Mouse (Mus musculus) thymus, adult 2 months (tissue): ENCODE results near the gene Col4a4. TPM values are rescaled to one million over a fixed set of nuclear protein-coding genes. Genes with fewer than 3 reads are reported as not detected.

Source experiments
- DNase-seq: peaks from one replicate; pipeline ENCODE4 v3.0.0; 2021
- H3K27ac ChIP-seq: fragments of 200-500 bp; 2 replicates; pipeline ENCODE4 v1.5.1; 2012; ENCODE audit warnings: low read length, control low read depth; ENCODE audit not compliant: control insufficient read depth, insufficient read depth
- H3K27me3 ChIP-seq: fragments of 200-500 bp; 2 replicates; pipeline ENCODE4 v1.6.1; 2012; ENCODE audit warnings: mild to moderate bottlenecking, low read length, moderate library complexity, mixed read lengths; ENCODE audit not compliant: control insufficient read depth, insufficient read depth
- H3K36me3 ChIP-seq: fragments of 200-500 bp; 2 replicates; pipeline ENCODE4 v1.6.1; 2012; ENCODE audit warnings: mild to moderate bottlenecking, low read length, moderate library complexity; ENCODE audit not compliant: control insufficient read depth, insufficient read depth
- H3K4me1 ChIP-seq: fragments of 200-500 bp; replicated peaks from 2 replicates; pipeline ENCODE4 v1.6.1; 2012; ENCODE audit warnings: low read length; ENCODE audit not compliant: control insufficient read depth, insufficient read depth
- H3K4me3 ChIP-seq: fragments of 200-500 bp; 2 replicates; pipeline ENCODE4 v1.5.1; 2012; ENCODE audit warnings: mild to moderate bottlenecking, low read length, control low read depth, moderate library complexity; ENCODE audit not compliant: control insufficient read depth, insufficient read depth
- CTCF ChIP-seq: fragments of 200-500 bp; IDR thresholded peaks from 2 replicates; pipeline ENCODE4 v1.5.1; 2012; ENCODE audit warnings: mild to moderate bottlenecking, control low read depth, low read length, moderate library complexity, borderline replicate concordance; ENCODE audit not compliant: control insufficient read depth, poor library complexity, insufficient read depth; ENCODE audit errors: extremely low read depth
- POLR2A ChIP-seq: fragments of 200-500 bp; IDR thresholded peaks from 2 replicates; pipeline ENCODE4 v1.6.1; 2012; ENCODE audit warnings: mild to moderate bottlenecking, low read length, control low read depth, moderate library complexity; ENCODE audit not compliant: control insufficient read depth, poor library complexity, insufficient read depth; ENCODE audit errors: extremely low read depth
- WGBS: fragments of 180-500 bp; shearing (Covaris S2); methylation state at CpG from one replicate; pipeline ENCODE4 v1.1.7; 2018; 5-methylcytosine and 5-hydroxymethylcytosine counted together
- polyA plus RNA-seq: library from polyadenylated mRNA; depleted of rRNA; stranded (reverse); fragments of >200 nt; gene quantifications from 2 replicates; pipeline ENCODE4 v1.2.3, GENCODE M21; 2012; rRNA removed

Col4a4 gene
- polyA plus RNA-seq, 1 experiment, result 0.23 TPM

DNA sequence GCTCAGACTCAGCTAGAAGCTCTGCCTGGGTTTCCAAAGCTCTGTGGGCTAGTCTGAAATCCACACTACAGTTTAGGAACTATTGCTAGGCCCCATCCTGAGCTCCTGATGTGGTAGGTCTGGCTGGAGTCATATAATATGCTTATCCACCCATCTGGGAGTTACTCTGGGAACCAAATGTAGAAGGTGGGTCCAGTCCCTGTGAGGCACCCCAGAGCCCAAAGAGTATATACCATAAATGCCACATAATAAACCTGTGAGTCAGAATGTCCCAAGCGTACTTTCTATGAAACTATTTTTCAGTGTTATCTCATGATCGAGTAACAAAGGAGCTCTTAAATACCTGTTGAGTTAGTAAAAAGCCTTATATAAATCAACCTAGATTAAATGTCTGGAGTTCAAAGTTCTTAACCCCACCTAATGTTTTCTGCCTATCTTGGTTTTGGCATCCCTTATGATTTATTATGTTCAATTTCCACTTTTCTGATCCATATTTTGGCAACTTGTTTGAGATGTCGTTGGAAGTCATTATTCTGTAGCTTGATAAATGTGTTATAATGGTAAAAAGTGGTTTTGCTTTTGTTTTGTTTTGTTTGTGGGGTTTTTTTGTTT, 172.1 kb downstream of the Col4a4 start:
- Histone ChIP-seq H3K4me1 (no peaks in the 10 kb centered on the region), H3K4me3 (no peak overlapping the region), H3K27me3 (no peaks in the 10 kb centered on the region), H3K36me3 (no peaks in the 10 kb centered on the region), H3K27ac (no peak overlapping the region)
- DNase-seq, result no peak
- WGBS, result 96% methylated on average over 3 of the region's 3 CpGs
- no peak for TF ChIP-seq POLR2A
- no peak for TF ChIP-seq CTCF

- Histone ChIP-seq H3K36me3 (no peaks in the 10 kb centered on the region), H3K4me1 (no peaks in the 10 kb centered on the region), H3K27me3 (no peaks in the 10 kb centered on the region), H3K27ac (no peak overlapping the region), H3K4me3 (no peak overlapping the region)
- DNase-seq, result no peak
- TF ChIP-seq POLR2A, result no peak
- no peak for TF ChIP-seq CTCF
- 90% methylated on average over 4 of the region's 4 CpGs for WGBS
Measured at GRCm38 (mm10) chr1:82412085-82412484, 174.6 kb downstream of the Col4a4 start.

GRCm38 (mm10) chr1:82411521-82411920, 175.1 kb downstream of the Col4a4 start:
- Histone ChIP-seq H3K4me3 (no peak overlapping the region), H3K27ac (no peak overlapping the region), H3K36me3 (no peaks in the 10 kb centered on the region), H3K27me3 (no peaks in the 10 kb centered on the region), H3K4me1 (no peaks in the 10 kb centered on the region)
- TF ChIP-seq POLR2A, result no peak
- no peak for TF ChIP-seq CTCF
- no peak for DNase-seq
- 94% methylated on average over 5 of the region's 5 CpGs for WGBS

DNA sequence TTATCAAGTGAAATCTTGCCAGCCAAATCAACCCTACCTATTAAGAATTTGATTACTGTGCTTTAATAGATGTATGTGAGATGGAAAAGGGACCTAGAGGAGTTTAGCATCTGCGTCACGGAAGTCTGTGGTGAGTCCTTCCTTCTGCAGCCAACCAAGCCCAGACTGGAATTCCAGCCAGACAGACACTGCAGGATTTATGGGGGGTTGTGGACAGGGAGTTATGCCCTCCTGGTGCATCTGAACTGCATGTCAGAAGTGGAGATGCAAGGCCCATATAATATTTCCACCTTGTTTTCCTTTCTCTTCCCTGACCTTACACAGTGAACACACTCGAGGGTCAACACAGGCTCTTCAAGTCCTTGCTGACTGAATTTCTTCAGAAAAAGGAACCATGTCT, 176.1 kb downstream of the Col4a4 start:
- 77% methylated on average over 3 of the region's 3 CpGs for WGBS

GRCm38 (mm10) chr1:82409271-82409670, 177.4 kb downstream of the Col4a4 start:
- DNase-seq, result no peak
- H3K4me3 ChIP-seq, result no peak overlapping the region
- H3K27ac ChIP-seq, result no peak overlapping the region
- TF ChIP-seq CTCF, result no peak
- no peak for TF ChIP-seq POLR2A
- H3K27me3 ChIP-seq, result no peaks in the 10 kb centered on the region
- no peaks in the 10 kb centered on the region for H3K4me1 ChIP-seq
- no peaks in the 10 kb centered on the region for H3K36me3 ChIP-seq
- 95% methylated on average over 9 of the region's 9 CpGs for WGBS

More for the DNA sequence above, 176.1 kb downstream of the Col4a4 start:
- Histone ChIP-seq H3K4me3 (no peak overlapping the region), H3K27ac (no peak overlapping the region), H3K27me3 (no peaks in the 10 kb centered on the region), H3K4me1 (no peaks in the 10 kb centered on the region), H3K36me3 (no peaks in the 10 kb centered on the region)
- TF ChIP-seq POLR2A, result no peak
- no peak for TF ChIP-seq CTCF
- DNase-seq, result no peak

DNA sequence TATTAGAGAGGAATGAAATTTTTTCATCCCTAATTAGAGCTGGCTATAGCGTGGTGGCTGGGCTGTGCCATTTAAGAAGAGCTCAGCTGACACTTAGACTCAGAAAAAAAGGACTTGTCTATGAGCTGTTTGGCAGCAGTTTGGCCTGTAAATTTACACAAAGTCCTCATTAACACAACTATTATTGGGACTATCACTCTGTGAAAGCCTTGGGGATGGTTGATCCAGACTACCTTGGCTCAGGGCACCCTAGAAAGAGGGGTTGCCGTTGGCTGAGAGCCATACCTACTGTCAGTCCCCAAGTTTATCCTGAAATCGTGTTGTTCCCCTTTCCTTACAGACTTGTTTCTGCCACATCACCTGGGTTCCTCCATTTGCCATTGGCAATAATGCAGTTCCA, 178.9 kb downstream of the Col4a4 start:
- DNase-seq, result no peak
- H3K4me3 ChIP-seq, result no peak overlapping the region
- TF ChIP-seq CTCF (no peak), POLR2A (no peak)
- WGBS, result 95% methylated on average over 3 of the region's 3 CpGs
- H3K27me3 ChIP-seq, result no peaks in the 10 kb centered on the region
- no peaks in the 10 kb centered on the region for H3K4me1 ChIP-seq
- no peaks in the 10 kb centered on the region for H3K36me3 ChIP-seq
- H3K27ac ChIP-seq, result no peak overlapping the region

Other genes with a start within 250 kb of the Col4a4 start
- 0.08 and 0.16 TPM in 2 replicates for gene Col4a3, start 72 bp upstream of the Col4a4 start, polyA plus RNA-seq
- 51.4 and 56.5 TPM in 2 replicates for gene Mff, start 138.0 kb upstream of the Col4a4 start, polyA plus RNA-seq
- 0.24 and 0.32 TPM in 2 replicates for gene Tm4sf20, start 181.6 kb upstream of the Col4a4 start, polyA plus RNA-seq
- gene Gm47791, start 184.4 kb upstream of the Col4a4 start, polyA plus RNA-seq, result not detected in 2 replicates